Mouse (Mus musculus) heart, embryonic 15.5 days (tissue): ENCODE measurements around the gene Fzr1. TPM values are rescaled to one million over a fixed set of nuclear protein-coding genes. Genes with fewer than 3 reads are reported as not detected.

Experiments used
- ATAC-seq: fragments of 200-750 bp; cut with Nextera tagmentation; replicated peaks from 2 replicates; pipeline ENCODE4 v1.8.0; 2017; ENCODE audit warnings: low read depth, moderate TSS enrichment; ENCODE audit not compliant: insufficient number of reproducible peaks, insufficient read depth, low FRiP score
- H3K27ac ChIP-seq: fragments of 300-500 bp; sonication (generic); 2 replicates; pipeline ENCODE4 v1.5.1; 2015; ENCODE audit warnings: mild to moderate bottlenecking, inconsistent platforms
- H3K27me3 ChIP-seq: fragments of 300-500 bp; sonication (generic); 2 replicates; pipeline ENCODE4 v1.6.1; 2015; ENCODE audit warnings: inconsistent platforms
- H3K36me3 ChIP-seq: fragments of 300-500 bp; sonication (generic); 2 replicates; pipeline ENCODE4 v1.6.1; 2015; ENCODE audit warnings: mild to moderate bottlenecking, inconsistent platforms
- H3K4me1 ChIP-seq: fragments of 300-500 bp; sonication (generic); replicated peaks from 2 replicates; pipeline ENCODE4 v1.6.1; 2015; ENCODE audit warnings: inconsistent platforms
- H3K4me2 ChIP-seq: fragments of 300-500 bp; sonication (generic); 2 replicates; pipeline ENCODE4 v1.6.1; 2015; ENCODE audit warnings: inconsistent platforms, mild to moderate bottlenecking, moderate library complexity
- H3K4me3 ChIP-seq: fragments of 300-500 bp; sonication (generic); 2 replicates; pipeline ENCODE4 v1.5.1; 2015; ENCODE audit warnings: mild to moderate bottlenecking, inconsistent platforms
- H3K9ac ChIP-seq: fragments of 300-500 bp; sonication (generic); 2 replicates; pipeline ENCODE4 v1.6.1; 2015; ENCODE audit warnings: mild to moderate bottlenecking, inconsistent platforms
- H3K9me3 ChIP-seq: fragments of 300-500 bp; sonication (generic); replicated peaks from 2 replicates; pipeline ENCODE4 v1.6.1; 2016; ENCODE audit warnings: inconsistent platforms
- WGBS: fragments of 180-500 bp; shearing (Covaris S2); methylation state at CpG from one replicate; pipeline ENCODE4 v1.1.7; 2015; ENCODE audit warnings: mixed read lengths; 5-methylcytosine and 5-hydroxymethylcytosine counted together
- polyA plus RNA-seq: library from polyadenylated mRNA; unstranded; fragments of >200 nt; fragmentation: Nextera tagmentation; extraction: Ambion mirVana; gene quantifications from 2 replicates; pipeline ENCODE4 v1.2.1, GENCODE M21; 2015

Fzr1 gene
- polyA plus RNA-seq, 1 experiment from 2014 or later: 66.5 TPM

DNA sequence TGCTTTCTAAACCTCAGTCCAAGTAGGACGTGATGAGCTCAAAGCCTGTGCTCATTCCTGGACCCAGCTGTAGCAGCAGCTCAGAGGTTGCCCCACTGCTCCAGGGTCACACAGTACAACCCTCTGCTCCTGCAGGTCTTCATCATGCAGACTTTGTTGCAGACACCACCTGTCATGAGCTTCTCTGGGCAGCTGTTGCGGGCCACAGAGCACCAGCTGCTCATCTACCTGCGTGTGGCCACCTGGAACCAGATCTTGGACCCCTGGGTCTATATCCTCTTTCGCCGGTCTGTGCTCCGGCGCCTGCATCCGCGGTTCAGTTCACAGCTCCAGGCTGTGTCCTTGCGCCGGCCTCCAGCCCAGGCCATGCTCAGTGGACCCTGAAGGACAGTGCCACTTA lies 44.0 kb downstream of the Fzr1 start:
- no peak overlapping the region for H3K27ac ChIP-seq
- no peak overlapping the region for H3K4me2 ChIP-seq
- 74% methylated on average over 11 of the region's 11 CpGs for WGBS
- no peak overlapping the region for H3K9ac ChIP-seq
- no peaks in the 10 kb centered on the region for H3K9me3 ChIP-seq
- no peaks in the 10 kb centered on the region for H3K36me3 ChIP-seq
- H3K4me1 ChIP-seq: peaks cover 46% of the 10 kb centered on the region
- ATAC-seq: no peak
- H3K4me3 ChIP-seq: no peak overlapping the region
- H3K27me3 ChIP-seq: peaks cover 13% of the 10 kb centered on the region

DNA sequence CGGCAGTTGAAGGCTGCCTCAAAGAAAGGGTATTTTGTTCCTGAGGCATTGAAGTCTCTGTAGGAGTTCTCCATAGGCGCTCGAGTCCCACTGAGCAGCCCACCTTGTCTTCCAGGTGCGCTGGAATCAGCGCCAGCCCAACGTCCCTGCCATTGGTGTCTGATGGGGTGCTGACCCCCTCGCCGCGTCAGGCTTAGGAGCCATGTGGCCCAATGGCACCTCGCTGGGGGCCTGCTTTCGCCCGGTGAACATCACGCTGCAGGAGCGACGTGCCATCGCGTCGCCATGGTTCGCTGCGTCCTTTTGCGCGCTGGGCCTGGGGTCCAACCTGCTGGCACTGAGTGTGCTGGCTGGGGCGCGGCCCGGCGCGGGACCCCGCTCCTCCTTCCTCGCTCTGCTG lies 46.0 kb downstream of the Fzr1 start:
- WGBS: 36% methylated on average over 29 of the region's 29 CpGs
- no peak overlapping the region for H3K4me3 ChIP-seq
- H3K4me1 ChIP-seq: peaks cover 63% of the 10 kb centered on the region
- H3K27ac ChIP-seq: no peak overlapping the region
- ATAC-seq: no peak
- no peak overlapping the region for H3K9ac ChIP-seq
- H3K9me3 ChIP-seq: no peaks in the 10 kb centered on the region
- H3K36me3 ChIP-seq: no peaks in the 10 kb centered on the region
- peaks cover 2% of the 10 kb centered on the region for H3K27me3 ChIP-seq
- peak overlapping the region; percentile 35 for H3K4me2 ChIP-seq

GRCm38 (mm10) chr10:81330007-81330406 lies 48.3 kb downstream of the Fzr1 start:
- ATAC-seq: no peak
- H3K4me3 ChIP-seq: peak overlapping the region; percentile 35
- 34% methylated on average over 4 of the region's 4 CpGs for WGBS

DNA sequence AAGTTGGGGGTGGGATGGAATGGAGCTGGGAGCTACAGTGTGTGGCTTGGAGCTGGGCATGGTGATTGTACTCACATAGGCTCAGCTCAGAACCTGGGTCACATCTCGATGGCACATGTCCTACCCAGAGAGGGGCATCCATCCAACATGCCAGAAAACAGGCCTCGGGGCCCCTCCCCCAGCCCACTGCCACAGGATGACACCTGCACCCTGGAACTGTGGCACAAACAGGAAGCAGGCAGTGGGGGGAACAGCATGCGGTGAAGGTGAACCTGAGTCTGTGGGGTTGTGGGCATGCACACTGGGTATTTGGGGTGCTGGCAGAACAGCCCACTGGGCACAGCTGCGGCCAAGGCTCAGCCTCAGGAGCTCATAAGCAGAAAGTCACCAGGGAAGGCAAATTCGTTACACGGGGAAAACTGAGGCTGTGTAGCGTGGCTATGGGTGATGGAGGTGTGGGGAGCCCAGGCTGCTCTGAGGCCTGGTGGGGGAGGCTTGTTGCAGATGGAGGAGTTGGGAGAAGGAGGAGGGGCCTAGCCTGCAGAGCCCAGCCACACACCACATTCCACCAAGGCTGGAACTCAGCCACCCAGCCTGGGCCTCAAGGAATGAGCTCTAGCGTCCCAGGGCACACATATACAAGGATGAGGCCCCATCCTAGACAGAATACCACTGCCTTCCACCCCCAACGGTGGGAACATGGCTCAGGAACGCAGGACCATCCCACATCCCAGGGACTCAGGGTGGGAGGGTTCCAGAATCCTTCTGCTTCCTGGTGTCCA lies 48.9 kb downstream of the Fzr1 start:
- peak; percentile 63 for ATAC-seq
- Histone ChIP-seq H3K9me3 (no peaks in the 10 kb centered on the region), H3K4me2 (peak overlapping the region; percentile 49), H3K27me3 (no peaks in the 10 kb centered on the region), H3K4me1 (peaks cover 56% of the 10 kb centered on the region), H3K9ac (peak overlapping the region; percentile 41; the same call in 1 of the 2 replicates), H3K36me3 (peaks cover 25% of the 10 kb centered on the region), H3K4me3 (peak overlapping the region; percentile 35), H3K27ac (peak overlapping the region; percentile 95)
- WGBS: 35% methylated on average over 10 of the region's 10 CpGs

More at GRCm38 (mm10) chr10:81330007-81330406, 48.3 kb downstream of the Fzr1 start:
- H3K4me1 ChIP-seq: peaks cover 60% of the 10 kb centered on the region
- no peaks in the 10 kb centered on the region for H3K27me3 ChIP-seq
- peak overlapping the region; percentile 22; the same call in 1 of the 2 replicates for H3K9ac ChIP-seq
- H3K4me2 ChIP-seq: peak overlapping the region; percentile 49
- H3K27ac ChIP-seq: peak overlapping the region; percentile 95
- H3K36me3 ChIP-seq: peaks cover 19% of the 10 kb centered on the region
- no peaks in the 10 kb centered on the region for H3K9me3 ChIP-seq

DNA sequence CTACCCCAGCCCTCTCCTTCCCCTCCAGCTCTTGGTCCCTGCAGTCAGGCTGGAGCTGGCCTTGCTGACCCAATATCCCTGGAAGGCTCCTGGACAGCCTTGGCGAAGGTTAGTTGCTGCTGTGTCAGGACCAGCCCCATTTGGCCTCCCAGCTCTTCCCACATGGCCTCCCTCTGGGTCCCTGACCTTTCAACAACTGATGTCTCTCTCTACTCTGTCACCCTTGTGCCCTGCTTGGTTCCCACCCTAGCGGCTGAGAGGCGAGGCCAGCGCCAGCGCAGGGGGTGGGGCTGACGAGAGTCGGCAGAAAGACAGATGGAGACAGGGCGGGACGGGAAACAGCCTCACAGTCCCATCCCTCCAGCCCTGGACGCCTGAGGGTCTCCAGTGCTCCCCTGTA lies 49.9 kb downstream of the Fzr1 start, which contains the start of gene Tbxa2r:
Tbxa2r (plus strand) TSS at position 346 of the 400 bp plus-strand sequence.
- Histone ChIP-seq H3K9me3 (no peaks in the 10 kb centered on the region), H3K27me3 (no peaks in the 10 kb centered on the region), H3K4me1 (peaks cover 56% of the 10 kb centered on the region), H3K4me3 (peak within 1 kb of the TSS; percentile 35), H3K27ac (peak within 1 kb of the TSS; percentile 95), H3K4me2 (peak within 1 kb of the TSS; percentile 49), H3K9ac (peak within 1 kb of the TSS; percentile 47), H3K36me3 (peaks cover 35% of the 10 kb centered on the region)
- 3% methylated on average over 10 of the region's 10 CpGs for WGBS
- ATAC-seq: peak; percentile 36

- Histone ChIP-seq H3K9me3 (no peaks in the 10 kb centered on the region), H3K27me3 (no peaks in the 10 kb centered on the region), H3K4me1 (peaks cover 56% of the 10 kb centered on the region), H3K9ac (peak overlapping the region; percentile 47; the same call in 1 of the 2 replicates), H3K36me3 (peaks cover 39% of the 10 kb centered on the region), H3K4me3 (0 out of 2 replicates have a peak overlapping the region, but pooled peaks have one; percentile 35), H3K27ac (peak overlapping the region; percentile 95), H3K4me2 (peak overlapping the region; percentile 49)
- 15% methylated on average over 2 of the region's 2 CpGs for WGBS
- ATAC-seq: no peak
Observed at GRCm38 (mm10) chr10:81327959-81328358, 50.4 kb downstream of the Fzr1 start.

DNA sequence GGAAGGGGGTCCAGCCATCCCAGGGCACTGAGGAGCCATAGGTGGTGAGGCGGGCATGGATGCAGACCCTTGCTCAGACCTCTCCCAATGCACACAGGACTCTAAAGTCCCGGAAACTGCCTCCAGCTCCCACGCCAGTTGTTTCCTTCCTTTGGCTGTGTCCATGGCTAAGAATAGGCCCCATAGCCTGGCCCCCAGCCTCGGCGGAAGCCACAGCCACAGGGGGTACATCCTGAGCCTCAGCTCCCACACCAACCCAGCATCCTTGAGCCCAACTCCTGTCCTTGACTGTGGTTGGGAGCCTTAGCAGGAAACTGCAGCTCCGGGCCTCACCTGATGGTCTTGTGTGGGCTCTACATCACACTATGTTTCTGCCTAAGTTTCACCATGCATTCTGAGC lies 51.5 kb downstream of the Fzr1 start:
- no peak overlapping the region for H3K9ac ChIP-seq
- WGBS: 60% methylated on average over 6 of the region's 6 CpGs
- H3K4me1 ChIP-seq: peaks cover 55% of the 10 kb centered on the region
- H3K4me2 ChIP-seq: peak overlapping the region; percentile 2; the same call in 1 of the 2 replicates
- H3K9me3 ChIP-seq: no peaks in the 10 kb centered on the region
- ATAC-seq: 0 out of 2 replicates have a peak, but pooled peaks have one; percentile 3
- no peak overlapping the region for H3K4me3 ChIP-seq
- H3K27me3 ChIP-seq: no peaks in the 10 kb centered on the region
- H3K36me3 ChIP-seq: peaks cover 45% of the 10 kb centered on the region
- H3K27ac ChIP-seq: peak overlapping the region; percentile 50

DNA sequence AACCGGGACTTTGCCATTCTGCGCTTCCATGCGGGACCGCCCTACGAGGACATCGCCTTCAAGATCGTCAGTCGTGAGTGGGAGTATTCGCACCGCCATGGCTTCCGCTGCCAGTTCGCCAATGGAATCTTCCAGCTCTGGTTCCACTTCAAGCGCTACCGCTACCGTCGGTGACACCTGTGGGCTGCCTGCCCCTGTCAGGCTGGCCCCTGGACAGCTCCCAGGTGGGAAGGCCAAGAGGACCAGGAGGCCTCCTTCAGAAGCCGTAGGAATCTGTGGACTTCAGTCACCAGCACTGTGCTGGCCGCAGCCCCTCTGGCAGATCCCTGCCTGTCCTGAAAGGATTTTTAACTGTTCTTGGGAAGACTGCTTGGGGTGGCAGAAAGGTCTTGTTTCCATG lies 52.5 kb downstream of the Fzr1 start:
- Histone ChIP-seq H3K4me2 (no peak overlapping the region), H3K36me3 (peaks cover 45% of the 10 kb centered on the region), H3K9ac (no peak overlapping the region), H3K4me3 (no peak overlapping the region), H3K27ac (no peak overlapping the region), H3K4me1 (peaks cover 51% of the 10 kb centered on the region), H3K9me3 (no peaks in the 10 kb centered on the region), H3K27me3 (no peaks in the 10 kb centered on the region)
- no peak for ATAC-seq
- WGBS: 90% methylated on average over 18 of the region's 18 CpGs

GRCm38 (mm10) chr10:81325176-81325575 lies 53.1 kb downstream of the Fzr1 start:
- Histone ChIP-seq H3K27ac (no peak overlapping the region), H3K27me3 (no peaks in the 10 kb centered on the region), H3K4me1 (peaks cover 45% of the 10 kb centered on the region), H3K36me3 (peaks cover 45% of the 10 kb centered on the region), H3K9ac (no peak overlapping the region), H3K9me3 (no peaks in the 10 kb centered on the region), H3K4me3 (no peak overlapping the region), H3K4me2 (no peak overlapping the region)
- no peak for ATAC-seq
- 96% methylated on average over 21 of the region's 21 CpGs for WGBS

DNA sequence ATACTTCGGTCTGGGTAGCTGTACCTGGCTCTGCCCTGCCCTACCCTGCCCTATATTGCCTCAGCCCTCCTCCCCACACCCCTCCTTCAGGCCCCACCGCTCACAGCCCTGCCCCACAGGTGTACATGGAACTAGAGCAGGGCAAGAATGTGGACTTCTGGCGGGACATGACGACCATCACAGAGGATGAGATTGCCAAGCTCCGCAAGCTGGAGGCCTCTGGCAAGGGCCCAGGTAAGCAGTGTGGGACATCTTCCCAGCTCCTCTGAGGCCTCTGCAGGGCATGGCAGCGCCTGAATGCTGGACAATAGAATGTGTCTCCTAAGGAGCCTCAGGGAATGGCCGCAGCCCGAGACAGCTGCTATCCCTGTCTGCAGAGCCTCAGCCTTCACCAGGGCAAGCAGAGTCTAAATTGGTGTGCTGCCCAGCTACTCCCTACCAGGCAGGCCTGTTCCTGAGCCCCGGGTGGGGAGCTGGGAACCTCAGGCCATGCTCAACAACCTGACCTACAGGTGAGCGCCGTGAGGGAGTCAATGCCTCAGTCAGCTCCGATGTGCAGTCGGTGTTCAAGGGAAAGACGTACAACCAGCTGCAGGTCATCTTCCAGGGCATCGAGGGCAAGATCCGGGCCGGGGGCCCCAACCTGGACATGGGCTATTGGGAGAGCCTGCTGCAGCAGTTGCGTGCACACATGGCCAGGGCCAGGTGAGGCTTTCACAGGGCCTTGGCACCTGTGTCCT lies 54.4 kb downstream of the Fzr1 start:
- WGBS: 92% methylated on average over 18 of the region's 18 CpGs
- Histone ChIP-seq H3K4me3 (no peak overlapping the region), H3K4me1 (peaks cover 44% of the 10 kb centered on the region), H3K9ac (no peak overlapping the region), H3K4me2 (no peak overlapping the region), H3K27ac (no peak overlapping the region), H3K27me3 (no peaks in the 10 kb centered on the region), H3K36me3 (peaks cover 45% of the 10 kb centered on the region), H3K9me3 (no peaks in the 10 kb centered on the region)
- no peak for ATAC-seq

DNA sequence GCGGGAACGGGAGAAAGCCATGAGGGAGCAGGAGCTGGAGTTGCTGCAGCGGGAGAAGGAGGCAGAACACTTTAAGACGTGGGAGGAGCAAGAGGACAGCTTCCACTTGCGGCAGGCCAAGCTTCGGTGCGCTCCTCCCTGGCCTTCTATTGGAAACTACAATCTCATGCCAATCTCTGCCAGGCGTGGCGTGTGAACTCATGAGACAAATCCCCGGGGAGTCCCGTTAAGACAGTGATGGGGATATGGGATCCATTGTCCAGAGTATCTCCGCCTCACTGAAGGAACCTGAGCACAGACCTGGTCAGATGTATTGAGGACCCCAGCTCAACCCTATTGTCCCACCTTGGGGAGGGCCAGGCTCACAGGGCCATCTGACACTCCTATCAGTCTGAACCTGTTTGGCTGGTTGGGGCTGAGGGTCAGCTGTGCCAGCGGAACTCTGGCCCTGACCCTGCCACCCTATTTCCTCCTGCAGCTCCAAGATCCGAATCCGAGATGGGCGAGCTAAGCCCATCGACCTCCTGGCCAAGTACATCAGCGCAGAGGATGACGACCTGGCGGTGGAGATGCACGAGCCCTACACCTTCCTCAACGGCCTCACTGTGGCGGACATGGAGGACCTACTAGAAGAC lies 55.1 kb downstream of the Fzr1 start:
- Histone ChIP-seq H3K4me2 (no peak overlapping the region), H3K27me3 (no peaks in the 10 kb centered on the region), H3K9ac (no peak overlapping the region), H3K9me3 (no peaks in the 10 kb centered on the region), H3K27ac (no peak overlapping the region), H3K36me3 (peaks cover 49% of the 10 kb centered on the region), H3K4me3 (no peak overlapping the region), H3K4me1 (peaks cover 44% of the 10 kb centered on the region)
- ATAC-seq: no peak
- WGBS: 92% methylated on average over 23 of the region's 23 CpGs
